Mouse (Mus musculus) midbrain, embryonic 15.5 days (tissue): ENCODE measurements at regions not wholly inside any gene's neighbourhood (a gene's known extent, or its start where the extent isn't known, plus 50 kb on each side); places are given as distances from the start of the nearest gene placed in this dataset.

Experiments
- ATAC-seq: fragments of 200-750 bp; cut with Nextera tagmentation; replicated peaks from 2 replicates; pipeline ENCODE4 v1.8.0; 2017; ENCODE audit warnings: moderate TSS enrichment
- H3K27ac ChIP-seq: fragments of 300-500 bp; sonication (generic); 2 replicates; pipeline ENCODE4 v1.5.1; 2015; ENCODE audit warnings: mild to moderate bottlenecking, inconsistent platforms
- H3K27me3 ChIP-seq: fragments of 300-500 bp; sonication (generic); replicated peaks from 2 replicates; pipeline ENCODE4 v1.6.1; 2015; ENCODE audit warnings: inconsistent platforms
- H3K36me3 ChIP-seq: fragments of 300-500 bp; sonication (generic); replicated peaks from 2 replicates; pipeline ENCODE4 v1.6.1; 2015; ENCODE audit warnings: inconsistent platforms
- H3K4me1 ChIP-seq: fragments of 300-500 bp; sonication (generic); 2 replicates; pipeline ENCODE4 v1.6.1; 2015; ENCODE audit warnings: inconsistent platforms
- H3K4me2 ChIP-seq: fragments of 300-500 bp; sonication (generic); 2 replicates; pipeline ENCODE4 v1.6.1; 2015; ENCODE audit warnings: inconsistent platforms, mild to moderate bottlenecking, moderate library complexity
- H3K4me3 ChIP-seq: fragments of 300-500 bp; sonication (generic); 2 replicates; pipeline ENCODE4 v1.5.1; 2015; ENCODE audit warnings: mild to moderate bottlenecking, inconsistent platforms
- H3K9ac ChIP-seq: fragments of 300-500 bp; sonication (generic); 2 replicates; pipeline ENCODE4 v1.6.1; 2015; ENCODE audit warnings: mild to moderate bottlenecking, inconsistent platforms
- H3K9me3 ChIP-seq: fragments of 300-500 bp; sonication (generic); 2 replicates; pipeline ENCODE4 v1.6.1; 2016; ENCODE audit warnings: inconsistent platforms
- WGBS: fragments of 180-500 bp; shearing (Covaris S2); methylation state at CpG from one replicate; pipeline ENCODE4 v1.1.7; 2015; ENCODE audit warnings: mixed read lengths; 5-methylcytosine and 5-hydroxymethylcytosine counted together

GRCm38 (mm10) chr5:40780363-40780762 lies 927.6 kb downstream of the Rab28 start:
- Histone ChIP-seq H3K27me3 (no peaks in the 10 kb centered on the region), H3K27ac (no peak overlapping the region), H3K9me3 (no peaks in the 10 kb centered on the region), H3K36me3 (no peaks in the 10 kb centered on the region), H3K4me3 (no peak overlapping the region), H3K4me1 (no peaks in the 10 kb centered on the region), H3K4me2 (no peak overlapping the region), H3K9ac (no peak overlapping the region)
- ATAC-seq = no peak
- 69% methylated on average over 1 of the region's 1 CpGs for WGBS

- 79% methylated on average over 1 of the region's 1 CpGs for WGBS
Observed at GRCm38 (mm10) chr5:40779902-40780301, 928.1 kb downstream of the Rab28 start.

GRCm38 (mm10) chr5:40775856-40776255 lies 932.1 kb downstream of the Rab28 start:
- ATAC-seq = no peak
- no peaks in the 10 kb centered on the region for H3K36me3 ChIP-seq

More at GRCm38 (mm10) chr5:40779902-40780301, 928.1 kb downstream of the Rab28 start:
- H3K27ac ChIP-seq = no peak overlapping the region
- H3K27me3 ChIP-seq = no peaks in the 10 kb centered on the region
- no peaks in the 10 kb centered on the region for H3K4me1 ChIP-seq
- H3K4me2 ChIP-seq = no peak overlapping the region
- no peaks in the 10 kb centered on the region for H3K36me3 ChIP-seq
- no peak for ATAC-seq
- H3K9ac ChIP-seq = no peak overlapping the region
- no peaks in the 10 kb centered on the region for H3K9me3 ChIP-seq
- no peak overlapping the region for H3K4me3 ChIP-seq

GRCm38 (mm10) chr5:40760224-40760623 lies 947.7 kb downstream of the Rab28 start:
- Histone ChIP-seq H3K4me3 (no peak overlapping the region), H3K4me2 (no peak overlapping the region), H3K27ac (no peak overlapping the region), H3K36me3 (no peaks in the 10 kb centered on the region), H3K27me3 (no peaks in the 10 kb centered on the region), H3K9me3 (no peaks in the 10 kb centered on the region), H3K9ac (no peak overlapping the region), H3K4me1 (no peaks in the 10 kb centered on the region)
- WGBS = 91% methylated on average over 2 of the region's 2 CpGs
- no peak for ATAC-seq

More at GRCm38 (mm10) chr5:40775856-40776255, 932.1 kb downstream of the Rab28 start:
- H3K27ac ChIP-seq = no peak overlapping the region
- H3K4me2 ChIP-seq = no peak overlapping the region
- H3K4me1 ChIP-seq = no peaks in the 10 kb centered on the region
- 85% methylated on average over 2 of the region's 2 CpGs for WGBS
- H3K4me3 ChIP-seq = no peak overlapping the region
- no peak overlapping the region for H3K9ac ChIP-seq
- no peaks in the 10 kb centered on the region for H3K27me3 ChIP-seq
- H3K9me3 ChIP-seq = no peaks in the 10 kb centered on the region

- Histone ChIP-seq H3K27ac (no peak overlapping the region), H3K4me1 (no peaks in the 10 kb centered on the region), H3K4me2 (no peak overlapping the region), H3K9ac (no peak overlapping the region), H3K9me3 (no peaks in the 10 kb centered on the region), H3K27me3 (no peaks in the 10 kb centered on the region), H3K4me3 (no peak overlapping the region), H3K36me3 (no peaks in the 10 kb centered on the region)
- ATAC-seq = no peak
- 70% methylated on average over 1 of the region's 1 CpGs for WGBS
Observed at GRCm38 (mm10) chr5:40750044-40750443, 957.9 kb downstream of the Rab28 start.

- no peak overlapping the region for H3K4me3 ChIP-seq
- no peak overlapping the region for H3K4me2 ChIP-seq
- H3K36me3 ChIP-seq = no peaks in the 10 kb centered on the region
- no peaks in the 10 kb centered on the region for H3K4me1 ChIP-seq
- WGBS = 83% methylated on average over 7 of the region's 7 CpGs
- ATAC-seq = no peak
- H3K9ac ChIP-seq = no peak overlapping the region
- no peaks in the 10 kb centered on the region for H3K9me3 ChIP-seq
- no peak overlapping the region for H3K27ac ChIP-seq
- H3K27me3 ChIP-seq = no peaks in the 10 kb centered on the region
Observed at GRCm38 (mm10) chr5:40735660-40736059, 972.3 kb downstream of the Rab28 start.

GRCm38 (mm10) chr5:40733844-40734566 lies 974.0 kb downstream of the Rab28 start:
- peak; percentile 37 for ATAC-seq
- no peaks in the 10 kb centered on the region for H3K27me3 ChIP-seq
- WGBS = 65% methylated on average over 2 of the region's 2 CpGs

GRCm38 (mm10) chr5:40714497-40715128 lies 959.3 kb upstream of the Hs3st1 start:
- 93% methylated on average over 3 of the region's 3 CpGs for WGBS
- no peak for ATAC-seq
- no peak overlapping the region for H3K4me3 ChIP-seq

More at GRCm38 (mm10) chr5:40733844-40734566, 974.0 kb downstream of the Rab28 start:
- no peak overlapping the region for H3K27ac ChIP-seq
- no peaks in the 10 kb centered on the region for H3K9me3 ChIP-seq
- H3K36me3 ChIP-seq = no peaks in the 10 kb centered on the region
- H3K4me2 ChIP-seq = no peak overlapping the region
- H3K4me1 ChIP-seq = no peaks in the 10 kb centered on the region
- no peak overlapping the region for H3K9ac ChIP-seq
- H3K4me3 ChIP-seq = no peak overlapping the region

GRCm38 (mm10) chr5:40701651-40702050 lies 946.4 kb upstream of the Hs3st1 start:
- no peaks in the 10 kb centered on the region for H3K27me3 ChIP-seq
- no peaks in the 10 kb centered on the region for H3K9me3 ChIP-seq
- no peak overlapping the region for H3K4me2 ChIP-seq
- no peak overlapping the region for H3K27ac ChIP-seq
- no peak for ATAC-seq
- no peaks in the 10 kb centered on the region for H3K36me3 ChIP-seq
- H3K4me1 ChIP-seq = no peaks in the 10 kb centered on the region
- WGBS = 81% methylated on average over 5 of the region's 5 CpGs
- H3K9ac ChIP-seq = no peak overlapping the region
- H3K4me3 ChIP-seq = no peak overlapping the region

More at GRCm38 (mm10) chr5:40714497-40715128, 959.3 kb upstream of the Hs3st1 start:
- H3K4me2 ChIP-seq = no peak overlapping the region
- no peaks in the 10 kb centered on the region for H3K27me3 ChIP-seq
- H3K4me1 ChIP-seq = no peaks in the 10 kb centered on the region
- H3K9ac ChIP-seq = no peak overlapping the region
- H3K27ac ChIP-seq = no peak overlapping the region
- H3K36me3 ChIP-seq = no peaks in the 10 kb centered on the region
- no peaks in the 10 kb centered on the region for H3K9me3 ChIP-seq

GRCm38 (mm10) chr5:40697517-40698298 lies 942.4 kb upstream of the Hs3st1 start:
- ATAC-seq = no peak

More at GRCm38 (mm10) chr5:40697517-40698298, 942.4 kb upstream of the Hs3st1 start:
- Histone ChIP-seq H3K4me1 (no peaks in the 10 kb centered on the region), H3K36me3 (no peaks in the 10 kb centered on the region), H3K27ac (no peak overlapping the region), H3K9ac (no peak overlapping the region), H3K4me3 (no peak overlapping the region), H3K9me3 (no peaks in the 10 kb centered on the region), H3K27me3 (no peaks in the 10 kb centered on the region), H3K4me2 (no peak overlapping the region)
- 89% methylated on average over 3 of the region's 3 CpGs for WGBS
